In the genomic region with DNA sequence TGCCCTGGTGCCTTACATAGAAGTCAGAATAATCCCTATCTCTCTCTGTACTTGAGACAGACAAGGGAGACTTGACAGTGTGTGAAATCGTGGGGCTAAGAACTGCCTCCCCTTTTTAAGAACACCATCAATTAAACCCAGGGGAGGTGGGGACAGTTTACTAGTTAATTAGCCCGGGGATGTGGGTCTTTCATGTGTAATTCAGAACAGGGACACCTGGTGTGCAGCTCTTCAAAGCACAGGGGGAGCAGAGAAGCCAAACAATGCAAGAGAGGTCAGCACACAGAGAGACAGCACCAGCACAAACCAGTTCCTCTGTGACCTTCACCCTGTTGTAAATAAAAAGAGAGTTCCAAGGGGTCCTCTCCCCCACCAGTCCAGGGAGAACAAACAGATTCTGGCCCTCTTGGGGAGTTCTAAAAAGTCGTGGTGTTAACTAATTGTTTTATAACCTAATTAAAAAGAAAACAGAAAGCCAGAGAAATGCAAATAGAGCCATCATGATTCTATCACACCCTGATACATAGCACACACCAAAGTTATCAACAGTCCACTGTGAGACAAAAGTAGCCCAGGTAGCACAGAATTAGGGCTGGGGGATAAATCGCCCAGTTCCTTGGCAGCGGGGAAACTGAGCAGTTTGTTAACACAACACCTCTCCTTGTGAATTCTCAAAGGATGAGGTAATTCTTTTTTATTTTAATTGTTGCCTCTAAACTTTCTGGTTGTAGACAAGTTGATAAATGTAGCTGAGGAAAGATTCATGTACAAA, we compare ENCODE assay signal across 13 mouse cellular contexts.
DNase-seq lines count a peak whose midpoint lies in the region; ATAC-seq lines count a peak whose summit lies in the region.
"Had no signal": no experiment of that assay in that cellular context is flagged by ENCODE, and none has a peak within 500 bp of the region (broad histone marks: within the 10 kb centered on the region; RNA-seq: fewer than 3 reads in every experiment).

No protein-coding gene starts in this region.

- H3K4me3 ChIP-seq in heart, embryonic 14.5 days (ENCODE audit: control insufficient read depth in 1 of 2, insufficient read depth in 1 of 2, low read depth in 1 of 2, low read length in 2 of 2) = no peak overlapping the region
- H3K4me3 ChIP-seq in midbrain, embryonic 12.5 days = no peak overlapping the region
- no peak overlapping the region for H3K4me3 ChIP-seq in midbrain, embryonic 14.5 days (replicated peaks; ENCODE audit: low read depth, low read length)
- no peak overlapping the region for H3K4me3 ChIP-seq in embryonic facial prominence, embryonic 10.5 days
- no peak overlapping the region for H3K4me3 ChIP-seq in neural tube, embryonic 13.5 days
- H3K4me3 ChIP-seq: embryonic facial prominence, embryonic 15.5 days had no signal

- no peaks in the 10 kb centered on the region for H3K27me3 ChIP-seq in heart, embryonic 14.5 days (ENCODE audit: control insufficient read depth, insufficient read depth, low read length)
- no peaks in the 10 kb centered on the region for H3K27me3 ChIP-seq in midbrain, embryonic 12.5 days
- no peaks in the 10 kb centered on the region for H3K27me3 ChIP-seq in midbrain, embryonic 14.5 days (ENCODE audit: control insufficient read depth, insufficient read depth, low read length)
- H3K27me3 ChIP-seq in embryonic facial prominence, embryonic 10.5 days (replicated peaks; ENCODE audit: low read depth, poor library complexity, severe bottlenecking) = no peaks in the 10 kb centered on the region
- peaks cover 78% of the 10 kb centered on the region for H3K27me3 ChIP-seq in neural tube, embryonic 13.5 days

- WGBS in heart, embryonic 14.5 days = 11% methylated on average over 5 of the region's 5 CpGs
- 8% methylated on average over 5 of the region's 5 CpGs for WGBS in midbrain, embryonic 12.5 days
- WGBS in midbrain, embryonic 14.5 days = 14% methylated on average over 5 of the region's 5 CpGs
- WGBS in embryonic facial prominence, embryonic 10.5 days = 16% methylated on average over 5 of the region's 5 CpGs
- WGBS in neural tube, embryonic 13.5 days = 6% methylated on average over 5 of the region's 5 CpGs

- peak overlapping the region; percentile 36 to 64; a peak in 2 of 4 replicates for H3K27ac ChIP-seq in heart, embryonic 14.5 days (replicated peaks in 1 of 2; ENCODE audit: control insufficient read depth in 1 of 2, insufficient read depth in 1 of 2, low read depth in 2 of 2, low read length in 2 of 2)
- no peak overlapping the region for H3K27ac ChIP-seq in midbrain, embryonic 12.5 days (replicated peaks)
- no peak overlapping the region for H3K27ac ChIP-seq in midbrain, embryonic 14.5 days (replicated peaks; ENCODE audit: low read depth, low read length)
- H3K27ac ChIP-seq in embryonic facial prominence, embryonic 10.5 days (replicated peaks) = peak overlapping the region; percentile 4; the same call in 1 of the 2 replicates
- H3K27ac ChIP-seq in neural tube, embryonic 13.5 days (replicated peaks) = no peak overlapping the region
- H3K27ac ChIP-seq: embryonic facial prominence, embryonic 15.5 days had no signal

- peaks cover 6 to 12% of the 10 kb centered on the region in 2 experiments for H3K4me1 ChIP-seq in heart, embryonic 14.5 days (ENCODE audit: control insufficient read depth in 2 of 2, insufficient read depth in 2 of 2, low read length in 2 of 2)
- H3K4me1 ChIP-seq in midbrain, embryonic 12.5 days = peaks cover 13% of the 10 kb centered on the region
- H3K4me1 ChIP-seq in midbrain, embryonic 14.5 days (ENCODE audit: control insufficient read depth, insufficient read depth, low read length) = peaks cover 8% of the 10 kb centered on the region
- peaks cover 15% of the 10 kb centered on the region for H3K4me1 ChIP-seq in embryonic facial prominence, embryonic 10.5 days
- H3K4me1 ChIP-seq in neural tube, embryonic 13.5 days (replicated peaks) = peaks cover 14% of the 10 kb centered on the region
- H3K4me1 ChIP-seq: embryonic facial prominence, embryonic 15.5 days had no signal

- H3K4me2 ChIP-seq in heart, embryonic 14.5 days (ENCODE audit: low read length) = peak overlapping the region; percentile 40
- no peak overlapping the region for H3K4me2 ChIP-seq in midbrain, embryonic 12.5 days (replicated peaks)
- no peak overlapping the region for H3K4me2 ChIP-seq in midbrain, embryonic 14.5 days (ENCODE audit: low read length)
- peak overlapping the region; percentile 21; the same call in 1 of the 2 replicates for H3K4me2 ChIP-seq in neural tube, embryonic 13.5 days
- H3K4me2 ChIP-seq: embryonic facial prominence, embryonic 15.5 days had no signal

- DNase-seq in heart, adult 18-20 months = no peak
- DNase-seq in midbrain, embryonic 14.5 days = no peak
- DNase-seq in embryonic facial prominence, embryonic 10.5 days (ENCODE audit: low spot score) = no peak
- DNase-seq in right cerebral cortex, postnatal 10 days (ENCODE audit: low spot score in 2 of 2) = no peak
- DNase-seq in layer of hippocampus, adult 18-20 months (ENCODE audit: low spot score in 2 of 2) = no peak
- DNase-seq: gastrocnemius, postnatal 14 days; kidney, adult 11 months; lung, postnatal 36 days; thymus, postnatal 25 days had no signal

- H3K9ac ChIP-seq in heart, embryonic 14.5 days (ENCODE audit: low read length) = peak overlapping the region; percentile 38; the same call in 1 of the 2 replicates
- no peak overlapping the region for H3K9ac ChIP-seq in midbrain, embryonic 12.5 days (replicated peaks)
- no peak overlapping the region for H3K9ac ChIP-seq in midbrain, embryonic 14.5 days (replicated peaks; ENCODE audit: low read length)
- no peak overlapping the region for H3K9ac ChIP-seq in neural tube, embryonic 13.5 days
- H3K9ac ChIP-seq: embryonic facial prominence, embryonic 15.5 days had no signal

- no peak for ATAC-seq in heart, embryonic 14.5 days (ENCODE audit: insufficient number of reproducible peaks, insufficient read depth, low FRiP score, low read depth)
- ATAC-seq in midbrain, embryonic 12.5 days (ENCODE audit: low FRiP score, low read depth) = peak; percentile 44; the same call in 1 of the 2 replicates
- no peak for ATAC-seq in midbrain, embryonic 14.5 days (ENCODE audit: low FRiP score, low TSS enrichment)
- no peak for ATAC-seq in neural tube, embryonic 13.5 days (ENCODE audit: low read depth)

- no peaks in the 10 kb centered on the region for H3K36me3 ChIP-seq in heart, embryonic 14.5 days (ENCODE audit: control insufficient read depth, insufficient read depth, low read length)
- H3K36me3 ChIP-seq in midbrain, embryonic 12.5 days = no peaks in the 10 kb centered on the region
- no peaks in the 10 kb centered on the region for H3K36me3 ChIP-seq in midbrain, embryonic 14.5 days (ENCODE audit: control insufficient read depth, insufficient read depth, low read length)
- H3K36me3 ChIP-seq in embryonic facial prominence, embryonic 10.5 days (replicated peaks) = no peaks in the 10 kb centered on the region
- no peaks in the 10 kb centered on the region; the same call in 1 of the 2 replicates for H3K36me3 ChIP-seq in neural tube, embryonic 13.5 days
- H3K36me3 ChIP-seq: embryonic facial prominence, embryonic 15.5 days had no signal

- no peaks in the 10 kb centered on the region for H3K9me3 ChIP-seq in heart, embryonic 14.5 days (ENCODE audit: control insufficient read depth, low read length)
- no peaks in the 10 kb centered on the region for H3K9me3 ChIP-seq in midbrain, embryonic 12.5 days
- peaks cover 4% of the 10 kb centered on the region for H3K9me3 ChIP-seq in midbrain, embryonic 14.5 days (ENCODE audit: control insufficient read depth, low read length)
- 0 out of 2 replicates have a peak, but pooled peaks cover 6% of the 10 kb centered on the region for H3K9me3 ChIP-seq in embryonic facial prominence, embryonic 10.5 days
- H3K9me3 ChIP-seq in neural tube, embryonic 13.5 days = no peaks in the 10 kb centered on the region
- H3K9me3 ChIP-seq: embryonic facial prominence, embryonic 15.5 days had no signal

Comparison
In these comparisons a context has a peak if more than half of its experiments do, and no peak if none do; other contexts are left out.
1. H3K27ac ChIP-seq: peak in heart, embryonic 14.5 days (2 of 2) and embryonic facial prominence, embryonic 10.5 days (single experiment); none in midbrain, embryonic 12.5 days (single experiment), midbrain, embryonic 14.5 days (single experiment) and neural tube, embryonic 13.5 days (single experiment).
2. H3K4me2 ChIP-seq: peak in heart, embryonic 14.5 days (single experiment) and neural tube, embryonic 13.5 days (single experiment); none in midbrain, embryonic 12.5 days (single experiment) and midbrain, embryonic 14.5 days (single experiment).